29 mouse cellular contexts compared by ENCODE assay signal in genomic region chr10:56165758-56166157, GRCm38 (mm10). TPM values are rescaled to one million over a fixed set of nuclear protein-coding genes. Genes with fewer than 3 reads are reported as not detected.
DNase-seq lines count a peak whose midpoint lies in the region; ATAC-seq lines count a peak whose summit lies in the region.
"Had no signal": no experiment of that assay in that cellular context is flagged by ENCODE, and none has a peak within 500 bp of the region (broad histone marks: within the 10 kb centered on the region; RNA-seq: fewer than 3 reads in every experiment).

No protein-coding gene starts in this region.

- ATAC-seq in frontal cortex, adult (ENCODE audit: low TSS enrichment) = peak; percentile 99
- no peak for ATAC-seq in hindbrain, embryonic 11.5 days (ENCODE audit: low FRiP score)
- ATAC-seq: forebrain, embryonic 13.5 days; hindbrain, embryonic 16.5 days; midbrain, embryonic 15.5 days had no signal

- WGBS in hindbrain, embryonic 11.5 days = 80% methylated on average over 4 of the region's 4 CpGs

- intact Hi-C loops in left cerebral cortex, postnatal 10 days (cut with DNase I) = no loop called here
- intact Hi-C loops in left cerebral cortex, postnatal 36 days (cut with DNase I) = no loop called here

- no peak overlapping the region for H3K27ac ChIP-seq in hindbrain, embryonic 11.5 days (ENCODE audit: low read depth, low read length)
- H3K27ac ChIP-seq: forebrain, embryonic 13.5 days; heart, embryonic 13.5 days; hindbrain, embryonic 10.5 days; limb, embryonic 13.5 days; lung, embryonic 15.5 days; midbrain, embryonic 10.5 days; midbrain, embryonic 15.5 days; neural tube, embryonic 15.5 days had no signal

- H3K4me3 ChIP-seq in hindbrain, embryonic 11.5 days (ENCODE audit: low read depth, low read length) = no peak overlapping the region
- H3K4me3 ChIP-seq: forebrain, embryonic 13.5 days; heart, embryonic 13.5 days; hindbrain, embryonic 10.5 days; limb, embryonic 13.5 days; lung, embryonic 15.5 days; midbrain, embryonic 10.5 days; midbrain, embryonic 15.5 days; neural tube, embryonic 15.5 days had no signal

- DNase-seq in frontal cortex, postnatal 25 days (ENCODE audit: low spot score in 2 of 2) = no peak
- peak; percentile 19 for DNase-seq in left cerebral cortex, adult 11 months (ENCODE audit: low spot score)
- DNase-seq in left cerebral cortex, postnatal 10 days (ENCODE audit: extremely low spot score in 1 of 2, low spot score in 2 of 2) = no peak
- peak; percentile 68 for DNase-seq in brain, adult 2 months (ENCODE audit: low read depth, low spot score)
- DNase-seq in left cerebral cortex, postnatal 36 days (ENCODE audit: low spot score in 2 of 2) = peak; percentile 24 to 30
- no peak for DNase-seq in embryo, embryonic 11 days
- DNase-seq in hindbrain, embryonic 11.5 days (ENCODE audit: low spot score) = no peak
- DNase-seq: adrenal gland, adult 8-10 months; cerebellum, adult 8-10 months; cerebellum, postnatal 25 days; heart, postnatal 10 days; kidney, adult 2 months; kidney, postnatal 4 days; retina, postnatal 1 day; spleen, adult 18-20 months; thymus, adult 2 months; thymus, postnatal 36 days had no signal

- H3K9me3 ChIP-seq in hindbrain, embryonic 11.5 days (ENCODE audit: control insufficient read depth, low read length) = no peaks in the 10 kb centered on the region
- H3K9me3 ChIP-seq: forebrain, embryonic 13.5 days; heart, embryonic 13.5 days; hindbrain, embryonic 10.5 days; limb, embryonic 13.5 days; lung, embryonic 15.5 days; midbrain, embryonic 10.5 days; midbrain, embryonic 15.5 days; neural tube, embryonic 15.5 days had no signal

- no peaks in the 10 kb centered on the region for H3K36me3 ChIP-seq in hindbrain, embryonic 11.5 days (ENCODE audit: control insufficient read depth, insufficient read depth, low read length)
- H3K36me3 ChIP-seq: lung, embryonic 15.5 days; midbrain, embryonic 15.5 days; neural tube, embryonic 15.5 days had no signal

- H3K9ac ChIP-seq in hindbrain, embryonic 11.5 days (ENCODE audit: low read depth, low read length) = no peak overlapping the region
- H3K9ac ChIP-seq: forebrain, embryonic 13.5 days; heart, embryonic 13.5 days; limb, embryonic 13.5 days; lung, embryonic 15.5 days; midbrain, embryonic 15.5 days; neural tube, embryonic 15.5 days had no signal

- H3K27me3 ChIP-seq in hindbrain, embryonic 11.5 days (ENCODE audit: control insufficient read depth, insufficient read depth, low read length) = no peaks in the 10 kb centered on the region
- H3K27me3 ChIP-seq: CH12.LX; forebrain, embryonic 13.5 days; heart, embryonic 13.5 days; limb, embryonic 13.5 days; lung, embryonic 15.5 days; midbrain, embryonic 15.5 days; neural tube, embryonic 15.5 days had no signal

- H3K4me2 ChIP-seq in hindbrain, embryonic 11.5 days (replicated peaks; ENCODE audit: low read depth, low read length) = no peak overlapping the region
- H3K4me2 ChIP-seq: forebrain, embryonic 13.5 days; heart, embryonic 13.5 days; limb, embryonic 13.5 days; liver, embryonic 11.5 days; lung, embryonic 15.5 days; midbrain, embryonic 15.5 days; neural tube, embryonic 15.5 days had no signal

- H3K4me1 ChIP-seq in hindbrain, embryonic 11.5 days (replicated peaks; ENCODE audit: control insufficient read depth, insufficient read depth, low read length) = no peaks in the 10 kb centered on the region
- H3K4me1 ChIP-seq: forebrain, embryonic 13.5 days; heart, embryonic 13.5 days; hindbrain, embryonic 10.5 days; limb, embryonic 13.5 days; lung, embryonic 15.5 days; midbrain, embryonic 10.5 days; midbrain, embryonic 15.5 days; neural tube, embryonic 15.5 days had no signal

RNA-seq across cellular contexts. Expression of gene Msl3l2, which starts 59.0 kb away (rescaled TPM):
- 10 to 100 TPM; 13.5 to 14.5 TPM for total RNA-seq in left cerebral cortex, postnatal 10 days (2021)
- 10 to 100 TPM; 13.8 to 14.9 TPM for total RNA-seq in left cerebral cortex, postnatal 36 days (2021)
- polyA plus RNA-seq in hindbrain, embryonic 11.5 days (2014; fragmentation: Nextera tagmentation; extraction: Ambion mirVana) = 7.4 and 8.3 TPM in 2 replicates

Comparison
In these comparisons a context has a peak if more than half of its experiments do, and no peak if none do; other contexts are left out.
1. DNase-seq: peak in left cerebral cortex, adult 11 months (single experiment), brain, adult 2 months (single experiment) and left cerebral cortex, postnatal 36 days (2 of 2); none in frontal cortex, postnatal 25 days (0 of 2), left cerebral cortex, postnatal 10 days (0 of 2), embryo, embryonic 11 days (single experiment) and hindbrain, embryonic 11.5 days (single experiment).